Mouse (Mus musculus) hindbrain, embryonic 10.5 days (tissue): ENCODE data around the gene Susd6. TPM values are rescaled to one million over a fixed set of nuclear protein-coding genes. Genes with fewer than 3 reads are reported as not detected.
A peak's percentile ranks its signal among the peaks of the same experiment; 100 is the strongest.

ENCODE experiments used
- DNase-seq: peaks from one replicate; pipeline ENCODE4 v3.0.0-alpha.2; 2017; ENCODE audit warnings: low spot score
- H3K27ac ChIP-seq: fragments of 300-500 bp; sonication (generic); 2 replicates; pipeline ENCODE4 v1.5.1; 2016; ENCODE audit warnings: mild to moderate bottlenecking, moderate library complexity
- H3K27me3 ChIP-seq: fragments of 300-500 bp; sonication (generic); 2 replicates; pipeline ENCODE4 v1.6.1; 2016; ENCODE audit warnings: mild to moderate bottlenecking; ENCODE audit not compliant: poor library complexity, insufficient read depth, severe bottlenecking
- H3K36me3 ChIP-seq: fragments of 300-500 bp; sonication (generic); 2 replicates; pipeline ENCODE4 v1.6.1; 2016; ENCODE audit warnings: mild to moderate bottlenecking, moderate library complexity
- H3K4me1 ChIP-seq: fragments of 300-500 bp; sonication (generic); replicated peaks from 2 replicates; pipeline ENCODE4 v1.6.1; 2016; ENCODE audit warnings: mild to moderate bottlenecking
- H3K4me3 ChIP-seq: fragments of 300-500 bp; sonication (generic); 2 replicates; pipeline ENCODE4 v1.5.1; 2016; ENCODE audit warnings: mild to moderate bottlenecking, moderate library complexity
- H3K9me3 ChIP-seq: fragments of 300-500 bp; sonication (generic); 2 replicates; pipeline ENCODE4 v1.6.1; 2016; ENCODE audit warnings: mild to moderate bottlenecking, moderate library complexity
- WGBS: fragments of 180-500 bp; shearing (Covaris S2); methylation state at CpG from one replicate; pipeline ENCODE4 v1.1.7; 2016; 5-methylcytosine and 5-hydroxymethylcytosine counted together
- polyA plus RNA-seq: library from polyadenylated mRNA; unstranded; fragments of >200 nt; fragmentation: Nextera tagmentation; extraction: Ambion mirVana; gene quantifications from 2 replicates; pipeline ENCODE4 v1.2.1, GENCODE M21; 2016

Susd6 gene
- polyA plus RNA-seq, 1 experiment from 2014 or later: 15.9 TPM

DNA sequence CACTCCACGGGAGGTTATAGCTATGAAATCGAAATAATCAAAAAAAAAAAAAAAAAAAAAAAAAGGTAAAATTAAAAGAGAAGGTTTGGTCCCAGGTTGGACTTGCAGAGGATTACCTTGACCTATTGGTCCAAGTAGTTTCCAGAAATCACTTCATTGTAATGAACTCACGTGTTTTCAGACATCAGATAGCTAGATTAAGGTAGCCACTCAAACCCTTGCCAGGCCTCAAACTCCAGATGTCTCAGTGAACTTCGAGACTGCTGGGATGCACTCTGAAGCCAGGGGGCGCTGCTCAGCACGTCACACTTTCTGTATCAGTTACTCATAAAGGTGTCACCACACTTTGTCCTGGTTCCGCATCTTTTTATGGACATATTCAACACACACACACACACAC is 127.5 kb downstream of the Susd6 start:
- no peak for DNase-seq
- H3K27ac ChIP-seq: no peak overlapping the region
- peaks cover 4% of the 10 kb centered on the region for H3K4me1 ChIP-seq
- H3K4me3 ChIP-seq: no peak overlapping the region
- no peaks in the 10 kb centered on the region for H3K9me3 ChIP-seq
- no peaks in the 10 kb centered on the region; the same call in 1 of the 2 replicates for H3K27me3 ChIP-seq
- H3K36me3 ChIP-seq: no peaks in the 10 kb centered on the region
- 55% methylated on average over 7 of the region's 7 CpGs for WGBS

DNA sequence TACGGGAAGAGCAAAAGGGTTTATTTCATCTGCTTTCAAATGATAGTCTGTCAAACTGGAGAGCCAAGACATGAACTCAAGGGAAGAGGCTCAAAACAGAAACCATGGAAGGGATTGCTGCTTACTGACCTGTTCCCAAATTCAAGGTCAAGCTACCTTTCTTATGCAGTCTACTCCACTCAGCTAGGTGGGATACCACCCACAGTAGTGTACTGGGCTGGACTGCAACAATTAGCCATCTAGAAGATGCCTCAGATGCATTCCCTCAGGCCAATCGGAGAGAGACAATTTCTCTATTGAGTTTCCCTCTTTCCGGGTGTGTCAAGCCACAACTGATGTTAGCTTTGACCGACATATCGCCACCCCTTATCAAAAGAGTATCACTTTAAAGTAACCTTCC is 131.0 kb downstream of the Susd6 start:
- DNase-seq: no peak
- WGBS: 93% methylated on average over 5 of the region's 5 CpGs
- H3K27ac ChIP-seq: no peak overlapping the region
- H3K4me1 ChIP-seq: peaks cover 18% of the 10 kb centered on the region
- peaks cover 10% of the 10 kb centered on the region; the same call in 1 of the 2 replicates for H3K27me3 ChIP-seq
- H3K9me3 ChIP-seq: no peaks in the 10 kb centered on the region
- H3K36me3 ChIP-seq: no peaks in the 10 kb centered on the region
- H3K4me3 ChIP-seq: no peak overlapping the region

DNA sequence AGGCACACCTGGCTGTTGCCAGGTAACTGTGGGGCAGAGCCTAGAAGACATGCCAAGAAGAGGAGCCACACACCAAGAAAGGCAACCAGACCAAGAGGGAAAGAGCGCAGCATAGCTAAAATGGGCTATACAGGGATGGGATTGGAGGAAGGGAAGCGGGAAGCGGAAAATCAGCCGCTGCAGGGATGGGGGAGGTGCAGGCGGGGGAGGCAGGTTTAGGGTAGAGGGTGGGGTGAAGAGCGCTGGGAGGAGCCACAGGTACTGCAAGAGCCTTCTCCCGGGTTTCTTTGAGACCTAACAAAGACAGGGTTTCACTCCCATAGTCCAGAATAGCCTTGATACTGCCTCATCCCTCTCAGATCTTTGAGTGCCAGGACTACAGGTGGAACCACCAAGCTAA is 132.6 kb downstream of the Susd6 start:
- WGBS: 10% methylated on average over 7 of the region's 7 CpGs
- Histone ChIP-seq H3K9me3 (no peaks in the 10 kb centered on the region), H3K4me1 (peaks cover 18% of the 10 kb centered on the region), H3K27ac (no peak overlapping the region), H3K4me3 (0 out of 2 replicates have a peak overlapping the region, but pooled peaks have one; percentile 16), H3K36me3 (no peaks in the 10 kb centered on the region), H3K27me3 (peaks cover 10% of the 10 kb centered on the region; the same call in 1 of the 2 replicates)
- DNase-seq: no peak

DNA sequence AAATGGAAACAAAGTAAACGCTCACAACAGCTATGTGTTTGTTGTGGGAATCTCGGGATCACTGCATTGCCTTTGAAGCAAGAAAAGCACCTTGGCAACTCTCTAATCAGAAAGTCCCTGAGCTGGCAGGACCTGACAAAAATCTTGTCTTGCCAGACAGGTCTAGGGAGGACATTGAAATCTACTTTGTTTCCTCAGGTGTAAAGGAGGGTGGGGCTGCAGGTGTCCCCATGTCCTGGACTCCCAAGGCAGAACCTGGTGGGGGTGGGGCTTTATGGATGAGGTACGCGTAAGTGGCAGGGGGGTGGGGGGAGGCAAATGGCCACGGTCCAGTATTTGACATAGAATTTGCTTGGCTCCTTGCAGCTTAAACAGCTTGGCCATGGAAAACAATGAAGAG is 133.3 kb downstream of the Susd6 start:
- no peak for DNase-seq
- 66% methylated on average over 5 of the region's 5 CpGs for WGBS

DNA sequence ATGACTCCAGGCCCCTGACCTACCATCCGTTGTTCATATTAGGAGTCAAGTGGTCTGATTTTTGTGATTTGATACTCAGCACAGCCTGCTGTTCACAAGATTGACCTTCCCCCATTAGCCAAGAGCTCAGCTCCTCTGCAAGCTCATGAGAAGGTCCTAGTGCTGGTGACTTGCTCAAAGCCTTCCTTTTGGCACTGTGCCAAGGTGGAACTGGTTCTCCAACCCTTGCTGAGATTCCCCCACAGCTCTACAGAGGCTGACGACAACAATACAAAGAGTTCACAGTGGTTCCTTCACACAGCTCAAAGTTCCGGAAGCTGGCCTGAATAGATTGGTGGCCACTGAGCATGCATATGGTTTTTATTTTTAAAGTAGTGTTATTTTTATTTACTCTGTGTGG is 133.9 kb downstream of the Susd6 start:
- Histone ChIP-seq H3K4me3 (no peak overlapping the region), H3K27ac (no peak overlapping the region), H3K9me3 (no peaks in the 10 kb centered on the region), H3K4me1 (peaks cover 18% of the 10 kb centered on the region), H3K36me3 (no peaks in the 10 kb centered on the region), H3K27me3 (peaks cover 10% of the 10 kb centered on the region; the same call in 1 of the 2 replicates)
- DNase-seq: no peak
- WGBS: 78% methylated on average over 3 of the region's 3 CpGs

More for the DNA sequence above, 133.3 kb downstream of the Susd6 start:
- Histone ChIP-seq H3K27ac (no peak overlapping the region), H3K4me3 (no peak overlapping the region), H3K27me3 (peaks cover 10% of the 10 kb centered on the region; the same call in 1 of the 2 replicates), H3K4me1 (peaks cover 18% of the 10 kb centered on the region), H3K36me3 (no peaks in the 10 kb centered on the region), H3K9me3 (no peaks in the 10 kb centered on the region)

GRCm38 (mm10) chr12:80925919-80926318 is 135.6 kb downstream of the Susd6 start:
- peaks cover 18% of the 10 kb centered on the region for H3K4me1 ChIP-seq
- DNase-seq: no peak
- H3K27me3 ChIP-seq: peaks cover 10% of the 10 kb centered on the region; the same call in 1 of the 2 replicates
- 43% methylated on average over 7 of the region's 7 CpGs for WGBS
- H3K36me3 ChIP-seq: no peaks in the 10 kb centered on the region
- H3K27ac ChIP-seq: no peak overlapping the region
- no peak overlapping the region for H3K4me3 ChIP-seq
- no peaks in the 10 kb centered on the region for H3K9me3 ChIP-seq

DNA sequence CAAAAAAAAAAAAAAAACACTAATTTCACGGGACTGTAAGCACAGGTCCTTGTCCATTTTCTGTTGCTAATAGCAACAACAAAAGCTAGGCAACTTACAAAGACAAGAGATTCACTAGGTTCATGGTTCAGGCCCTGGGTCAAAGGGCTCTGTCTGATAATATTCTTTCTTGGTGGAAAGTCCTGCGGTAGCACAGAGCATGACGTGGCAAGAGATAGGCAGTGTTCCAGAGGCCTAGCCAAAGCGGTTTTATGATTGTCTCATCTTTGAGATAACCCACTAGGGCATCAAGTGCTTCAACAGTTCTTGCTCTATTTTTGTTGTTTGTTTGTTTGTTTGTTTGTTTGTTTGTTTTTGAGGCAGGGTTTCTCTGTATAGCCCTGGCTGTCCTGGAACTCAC is 136.2 kb downstream of the Susd6 start:
- Histone ChIP-seq H3K9me3 (no peaks in the 10 kb centered on the region), H3K27me3 (peaks cover 10% of the 10 kb centered on the region; the same call in 1 of the 2 replicates), H3K27ac (no peak overlapping the region), H3K36me3 (no peaks in the 10 kb centered on the region), H3K4me3 (no peak overlapping the region), H3K4me1 (peaks cover 18% of the 10 kb centered on the region)
- no peak for DNase-seq
- 83% methylated on average over 4 of the region's 4 CpGs for WGBS

DNA sequence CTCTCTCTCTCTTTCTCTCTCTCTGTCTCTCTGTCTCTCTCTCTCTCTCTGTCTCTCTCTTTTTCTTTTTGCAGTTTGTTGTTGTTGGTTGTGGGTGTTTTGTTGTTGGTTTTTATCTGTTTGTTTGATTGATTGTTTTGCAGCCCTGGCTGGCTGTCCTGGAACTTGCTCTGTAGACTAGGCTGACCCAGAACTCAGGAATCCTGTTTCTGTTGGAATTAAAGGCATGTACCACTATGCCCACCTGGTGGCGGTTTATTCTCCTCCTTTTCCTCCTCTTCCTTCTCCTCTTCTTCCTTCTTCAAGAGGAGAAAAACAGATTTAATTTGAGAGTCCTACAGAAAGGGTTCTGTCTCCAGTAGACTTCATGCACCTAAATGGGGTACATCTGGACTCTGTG is 137.2 kb downstream of the Susd6 start:
- no peak for DNase-seq
- Histone ChIP-seq H3K9me3 (no peaks in the 10 kb centered on the region), H3K27ac (no peak overlapping the region), H3K4me1 (peaks cover 16% of the 10 kb centered on the region), H3K36me3 (no peaks in the 10 kb centered on the region), H3K4me3 (no peak overlapping the region), H3K27me3 (peaks cover 10% of the 10 kb centered on the region; the same call in 1 of the 2 replicates)
- 59% methylated on average over 1 of the region's 1 CpGs for WGBS

GRCm38 (mm10) chr12:80928881-80929280 is 138.6 kb downstream of the Susd6 start:
- Histone ChIP-seq H3K4me1 (peaks cover 9% of the 10 kb centered on the region), H3K36me3 (no peaks in the 10 kb centered on the region), H3K4me3 (no peak overlapping the region), H3K9me3 (no peaks in the 10 kb centered on the region), H3K27me3 (peaks cover 4% of the 10 kb centered on the region; the same call in 1 of the 2 replicates), H3K27ac (no peak overlapping the region)
- WGBS: 83% methylated on average over 3 of the region's 3 CpGs
- DNase-seq: no peak

GRCm38 (mm10) chr12:80930141-80930540 is 139.8 kb downstream of the Susd6 start:
- no peak for DNase-seq
- H3K9me3 ChIP-seq: no peaks in the 10 kb centered on the region
- no peaks in the 10 kb centered on the region for H3K27me3 ChIP-seq
- H3K27ac ChIP-seq: no peak overlapping the region
- H3K36me3 ChIP-seq: no peaks in the 10 kb centered on the region
- no peak overlapping the region for H3K4me3 ChIP-seq
- H3K4me1 ChIP-seq: peaks cover 6% of the 10 kb centered on the region; the same call in 1 of the 2 replicates
- 92% methylated on average over 7 of the region's 7 CpGs for WGBS

Other genes with a start within 250 kb of the Susd6 start
- 24.4 and 26.0 TPM in 2 replicates for gene Slc39a9, start 146.6 kb upstream of the Susd6 start, polyA plus RNA-seq
- 467 and 523 TPM in 2 replicates for gene Erh, start 146.2 kb upstream of the Susd6 start, polyA plus RNA-seq
- 0.80 and 1.5 TPM in 2 replicates for gene Plekhd1, start 97.9 kb upstream of the Susd6 start, polyA plus RNA-seq
- gene Ccdc177, start 29.8 kb upstream of the Susd6 start, polyA plus RNA-seq: 1.5 and 2.4 TPM in 2 replicates
- 403 and 492 TPM in 2 replicates for gene Srsf5, start 155.0 kb downstream of the Susd6 start, polyA plus RNA-seq
- 0.26 and 0.36 TPM in 2 replicates for gene Slc10a1, start 178.2 kb downstream of the Susd6 start, polyA plus RNA-seq
- 21.1 and 35.2 TPM in 2 replicates for gene Smoc1, start 236.3 kb downstream of the Susd6 start, polyA plus RNA-seq